8 mouse cellular contexts compared by ENCODE assay signal in the genomic region with DNA sequence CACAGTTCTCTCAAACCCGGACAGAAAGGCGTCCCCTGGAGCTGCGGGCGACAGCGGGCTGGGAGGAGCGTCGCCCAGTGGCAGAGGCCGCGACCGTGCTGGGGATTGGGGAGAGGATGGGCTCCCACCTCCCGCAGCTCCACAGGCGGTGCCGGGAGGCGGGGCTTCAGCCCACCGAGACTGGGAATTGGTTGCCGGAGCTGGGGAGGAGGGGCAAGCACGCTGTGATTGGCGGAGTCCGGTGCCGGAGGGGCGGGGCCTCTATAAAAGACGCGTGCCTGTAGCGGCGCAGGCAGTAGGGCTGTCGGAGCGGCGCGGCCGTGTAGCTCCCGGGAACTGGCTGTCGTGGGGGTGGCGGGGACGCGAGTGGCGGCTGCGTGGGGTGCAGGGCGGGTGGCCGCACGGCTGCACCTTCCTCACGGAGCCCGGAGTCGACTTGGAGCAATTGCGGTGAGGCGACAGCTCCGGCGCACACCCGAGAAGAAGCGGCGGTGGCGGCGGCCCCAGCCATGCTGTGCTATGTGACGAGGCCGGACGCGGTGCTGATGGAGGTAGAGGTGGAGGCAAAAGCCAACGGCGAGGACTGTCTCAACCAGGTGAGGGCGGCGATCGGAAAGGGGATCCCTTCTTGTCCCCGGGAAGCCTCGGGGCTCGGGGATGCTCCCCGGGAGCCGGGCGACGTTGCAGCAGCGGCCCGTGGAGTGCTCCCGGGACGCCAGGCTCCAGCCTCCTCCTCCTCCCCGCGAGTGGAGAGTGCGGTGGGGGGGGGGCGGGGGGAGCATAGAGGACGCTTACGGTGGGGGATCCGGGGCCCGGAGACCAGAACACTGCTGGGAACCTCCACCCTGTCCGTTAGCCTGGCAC. TPM values are rescaled to one million over a fixed set of nuclear protein-coding genes. Genes with fewer than 3 reads are reported as not detected.
DNase-seq lines count a peak whose midpoint lies in the region; ATAC-seq and TF ChIP-seq lines count a peak whose summit lies in the region.

A gene (plus strand): TSS at position 295 of the 864 bp plus-strand sequence.

- TF ChIP-seq CTCF in Patski (IDR thresholded peaks at IDR 0.05), result no peak
- peak; percentile 69 for TF ChIP-seq CTCF in lung, postnatal 0 days (IDR thresholded peaks at IDR 0.05)

- no peaks in the 10 kb centered on the region for H3K36me3 ChIP-seq in hindbrain, embryonic 11.5 days (ENCODE audit: control insufficient read depth, insufficient read depth, low read length)
- no peaks in the 10 kb centered on the region for H3K36me3 ChIP-seq in lung, postnatal 0 days (ENCODE audit: insufficient read depth, low read length)

- 0 out of 2 replicates have a peak, but pooled peaks cover 2% of the 10 kb centered on the region for H3K4me1 ChIP-seq in hindbrain, embryonic 11.5 days (replicated peaks; ENCODE audit: control insufficient read depth, insufficient read depth, low read length)
- peaks cover 11% of the 10 kb centered on the region; the same call in 1 of the 2 replicates for H3K4me1 ChIP-seq in lung, postnatal 0 days (ENCODE audit: insufficient read depth, low read depth, low read length)

- peak; percentile 90 for ATAC-seq in Patski
- ATAC-seq in hindbrain, embryonic 11.5 days (ENCODE audit: low FRiP score), result peak; percentile 99
- ATAC-seq in lung, postnatal 0 days, result peak; percentile 97

- H3K9me3 ChIP-seq in hindbrain, embryonic 11.5 days (ENCODE audit: control insufficient read depth, low read length), result no peaks in the 10 kb centered on the region
- no peaks in the 10 kb centered on the region for H3K9me3 ChIP-seq in lung, postnatal 0 days (ENCODE audit: low read length)

- CTCF ChIA-PET in Patski (lab: Charles Lee), result interaction anchor here (0.8 to 1.3 kb wide), 3 partner anchors 53 to 358 kb away, joined by 3 to 4 read pairs (median 3); no protein-coding TSS in a partner anchor

- in situ Hi-C loops in Patski (cut with MboI; ENCODE audit: low pct_unique_long_range_greater_than_20kb), result loop anchor here (5.0 kb wide), 1 partner anchor 73 kb away; no protein-coding TSS in a partner anchor

- H3K9ac ChIP-seq in hindbrain, embryonic 11.5 days (ENCODE audit: low read depth, low read length), result peak within 1 kb of the TSS; percentile 77
- H3K9ac ChIP-seq in lung, postnatal 0 days (replicated peaks; ENCODE audit: low read depth), result peak within 1 kb of the TSS; percentile 72

- POLR2A ChIA-PET in Patski (lab: Charles Lee), result no interaction called here

- H3K27ac ChIP-seq in hindbrain, embryonic 11.5 days (ENCODE audit: low read depth, low read length), result no peak within 1 kb of the TSS; the same call in 1 of the 2 replicates
- peak within 1 kb of the TSS; percentile 88 for H3K27ac ChIP-seq in lung, postnatal 0 days (ENCODE audit: low read length)

- no peak for TF ChIP-seq EP300 in lung, postnatal 0 days (IDR thresholded peaks at IDR 0.05)

- peak within 1 kb of the TSS; percentile 85 for H3K4me2 ChIP-seq in hindbrain, embryonic 11.5 days (replicated peaks; ENCODE audit: low read depth, low read length)
- peak within 1 kb of the TSS; percentile 83 for H3K4me2 ChIP-seq in lung, postnatal 0 days (replicated peaks; ENCODE audit: low read depth, low read length)

- no peak for DNase-seq in Patski (ENCODE audit: low read depth, low spot score)
- peak; percentile 99 to 100 for DNase-seq in cerebellum, postnatal 10 days
- DNase-seq in frontal cortex, postnatal 10 days (ENCODE audit: low spot score in 2 of 2), result peak; percentile 98 to 99
- peak; percentile 97 for DNase-seq in hindbrain, embryonic 11.5 days (ENCODE audit: low spot score)
- peak; percentile 98 to 99 for DNase-seq in layer of hippocampus, postnatal 10 days (ENCODE audit: low spot score in 2 of 2)
- peak; percentile 99 for DNase-seq in lung, postnatal 0 days (ENCODE audit: low spot score)
- peak; percentile 95 for DNase-seq in ovary, postnatal 10 days (ENCODE audit: low spot score)
- DNase-seq in thymus, postnatal 0 days (ENCODE audit: low spot score), result peak; percentile 98

- H3K4me3 ChIP-seq in hindbrain, embryonic 11.5 days (ENCODE audit: low read depth, low read length), result peak within 1 kb of the TSS; percentile 75
- H3K4me3 ChIP-seq in lung, postnatal 0 days (ENCODE audit: low read depth, low read length), result peak within 1 kb of the TSS; percentile 87

- no peaks in the 10 kb centered on the region for H3K27me3 ChIP-seq in Patski
- no peaks in the 10 kb centered on the region for H3K27me3 ChIP-seq in hindbrain, embryonic 11.5 days (ENCODE audit: control insufficient read depth, insufficient read depth, low read length)
- no peaks in the 10 kb centered on the region for H3K27me3 ChIP-seq in lung, postnatal 0 days (replicated peaks; ENCODE audit: insufficient read depth, low read length)

- 0% methylated on average over 54 of the region's 81 CpGs for WGBS in hindbrain, embryonic 11.5 days
- WGBS in lung, postnatal 0 days, result 1% methylated on average over 48 of the region's 81 CpGs

RNA-seq across cellular contexts. Expression of the gene that starts here (rescaled TPM):
- polyA plus RNA-seq in Patski (2021), result 21.6 TPM
- polyA plus RNA-seq in hindbrain, embryonic 11.5 days (2014; fragmentation: Nextera tagmentation; extraction: Ambion mirVana), result 6.0 and 7.8 TPM in 2 replicates
- total RNA-seq in layer of hippocampus, postnatal 10 days (2021), result 10 to 100 TPM; 26.1 to 31.4 TPM
- 6.8 and 9.3 TPM in 2 replicates for polyA plus RNA-seq in lung, postnatal 0 days (2015; fragmentation: Nextera tagmentation; extraction: Ambion mirVana)
- 8.0 and 15.6 TPM in 2 replicates for polyA plus RNA-seq in thymus, postnatal 0 days (2015; fragmentation: Nextera tagmentation; extraction: Ambion mirVana)
